Mouse (Mus musculus) midbrain, embryonic 11.5 days (tissue): Measurements from ENCODE around the gene Tardbp. TPM values are rescaled to one million over a fixed set of nuclear protein-coding genes. Genes with fewer than 3 reads are reported as not detected.

Source experiments
- ATAC-seq: fragments of 200-750 bp; cut with Nextera tagmentation; 2 replicates; pipeline ENCODE4 v1.8.0; 2017; ENCODE audit warnings: moderate TSS enrichment, moderate library complexity; ENCODE audit not compliant: low FRiP score
- DNase-seq: peaks from one replicate; pipeline ENCODE4 v3.0.0; 2015; ENCODE audit warnings: low spot score; ENCODE audit errors: missing footprints
- H3K27ac ChIP-seq: fragments of 300-500 bp; sonication (generic); 2 replicates; pipeline ENCODE4 v1.5.1; 2014; ENCODE audit warnings: low read depth, low read length
- H3K27me3 ChIP-seq: fragments of 300-500 bp; sonication (generic); 2 replicates; pipeline ENCODE4 v1.6.1; 2014; ENCODE audit warnings: mild to moderate bottlenecking, low read length, moderate library complexity, mixed read lengths; ENCODE audit not compliant: control insufficient read depth, insufficient read depth
- H3K36me3 ChIP-seq: fragments of 300-500 bp; sonication (generic); 2 replicates; pipeline ENCODE4 v1.6.1; 2014; ENCODE audit warnings: mild to moderate bottlenecking, low read length, moderate library complexity, mixed read lengths; ENCODE audit not compliant: control insufficient read depth, insufficient read depth
- H3K4me1 ChIP-seq: fragments of 300-500 bp; sonication (generic); 2 replicates; pipeline ENCODE4 v1.6.1; 2014; ENCODE audit warnings: low read length; ENCODE audit not compliant: control insufficient read depth, insufficient read depth
- H3K4me2 ChIP-seq: fragments of 300-500 bp; sonication (generic); 2 replicates; pipeline ENCODE4 v1.6.1; 2014; ENCODE audit warnings: mild to moderate bottlenecking, moderate library complexity
- H3K4me3 ChIP-seq: fragments of 300-500 bp; sonication (generic); 2 replicates; pipeline ENCODE4 v1.5.1; 2014; ENCODE audit warnings: low read depth, low read length
- H3K9ac ChIP-seq: fragments of 300-500 bp; sonication (generic); 2 replicates; pipeline ENCODE4 v1.6.1; 2014; ENCODE audit warnings: low read length
- H3K9me3 ChIP-seq: fragments of 300-500 bp; sonication (generic); 2 replicates; pipeline ENCODE4 v1.6.1; 2016; ENCODE audit warnings: low read length; ENCODE audit not compliant: control insufficient read depth
- WGBS: fragments of 180-500 bp; shearing (Covaris S2); extraction: QIAGEN DNeasy Blood & Tissue Kit; methylation state at CpG from one replicate; pipeline ENCODE4 v1.1.7; 2014; 5-methylcytosine and 5-hydroxymethylcytosine counted together
- polyA plus RNA-seq: library from polyadenylated mRNA; unstranded; fragments of >200 nt; fragmentation: Nextera tagmentation; extraction: Ambion mirVana; gene quantifications from 2 replicates; pipeline ENCODE4 v1.2.1, GENCODE M21; 2014

Tardbp gene
- polyA plus RNA-seq, 1 experiment from 2014 or later, result 221 TPM

DNA sequence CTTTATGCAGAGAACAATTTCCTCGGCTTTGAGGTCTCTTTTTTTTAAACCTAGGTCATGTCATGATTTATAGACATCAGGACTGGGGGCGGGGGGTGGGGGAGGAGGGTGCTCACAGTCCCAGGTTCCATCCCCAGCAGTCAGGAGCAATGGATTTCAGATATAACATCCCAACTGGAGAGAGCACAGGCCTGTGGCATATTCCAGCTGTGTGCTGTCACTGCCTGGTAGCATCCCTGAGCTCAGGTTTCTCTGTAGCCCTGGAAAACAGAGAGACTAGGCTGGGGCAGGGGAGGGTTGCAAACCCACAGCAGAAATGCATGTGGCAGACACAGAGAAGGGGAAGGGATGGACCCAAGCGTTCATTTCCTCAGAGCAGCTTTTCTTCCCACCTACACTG lies 33.4 kb upstream of the Tardbp start:
- Histone ChIP-seq H3K9me3 (no peaks in the 10 kb centered on the region), H3K27me3 (peaks cover 2% of the 10 kb centered on the region; the same call in 1 of the 2 replicates), H3K36me3 (no peaks in the 10 kb centered on the region), H3K9ac (no peak overlapping the region), H3K27ac (no peak overlapping the region), H3K4me1 (peaks cover 2% of the 10 kb centered on the region; the same call in 1 of the 2 replicates), H3K4me2 (no peak overlapping the region), H3K4me3 (no peak overlapping the region)
- WGBS, result 76% methylated on average over 3 of the region's 3 CpGs
- DNase-seq, result no peak
- no peak for ATAC-seq

DNA sequence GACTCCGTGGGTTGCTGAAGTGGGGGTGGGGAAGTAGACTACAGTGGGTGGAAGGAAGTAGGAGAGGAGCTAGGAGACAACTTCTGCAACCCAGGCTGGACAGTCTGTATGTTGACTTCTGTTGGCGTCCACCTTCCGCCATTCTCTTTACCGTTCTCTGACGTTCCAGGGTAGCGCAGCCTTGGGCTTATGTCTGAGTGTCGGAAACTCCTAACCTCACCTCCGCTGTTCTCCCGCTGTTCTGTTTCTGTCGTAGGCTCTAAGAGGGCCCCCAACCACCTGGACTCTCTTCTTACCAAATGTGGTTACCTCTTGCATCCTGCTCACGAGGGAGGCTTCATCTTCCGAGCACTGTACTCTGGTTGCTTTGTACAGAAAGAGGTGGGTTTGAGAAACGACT lies 31.0 kb upstream of the Tardbp start:
- H3K9me3 ChIP-seq, result no peaks in the 10 kb centered on the region
- no peak overlapping the region for H3K27ac ChIP-seq
- no peaks in the 10 kb centered on the region for H3K36me3 ChIP-seq
- H3K4me1 ChIP-seq, result peaks cover 2% of the 10 kb centered on the region; the same call in 1 of the 2 replicates
- no peak overlapping the region for H3K4me3 ChIP-seq
- H3K27me3 ChIP-seq, result no peaks in the 10 kb centered on the region; the same call in 1 of the 2 replicates
- no peak for ATAC-seq
- DNase-seq, result no peak
- 88% methylated on average over 13 of the region's 13 CpGs for WGBS
- H3K4me2 ChIP-seq, result no peak overlapping the region
- H3K9ac ChIP-seq, result no peak overlapping the region

DNA sequence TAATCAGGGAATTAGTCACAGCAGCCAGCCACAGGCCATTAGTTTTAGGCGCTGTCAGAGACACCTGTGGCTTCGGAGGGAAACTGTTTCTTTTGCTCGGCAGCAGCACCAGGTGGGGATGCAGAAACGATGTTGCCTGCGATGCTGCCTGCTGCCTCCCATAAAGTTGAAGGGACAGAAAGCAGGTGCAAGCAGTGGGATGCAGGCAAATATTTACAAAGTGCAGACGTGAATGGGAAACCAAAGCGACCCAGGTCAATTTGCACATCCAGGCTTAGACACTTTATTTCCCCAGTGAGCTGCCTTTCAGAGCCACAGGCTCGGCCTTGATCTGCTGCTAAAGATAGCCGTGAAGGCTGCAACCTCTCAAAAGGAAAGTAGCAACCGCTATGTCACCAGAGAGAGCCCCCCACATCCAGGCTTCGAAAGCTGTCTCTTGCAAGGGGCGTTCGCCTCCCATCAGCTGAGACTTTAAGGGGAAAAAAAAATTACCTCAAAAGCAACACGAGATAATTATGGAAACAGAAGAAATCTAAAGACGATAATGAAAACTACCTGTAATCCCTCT lies 30.0 kb upstream of the Tardbp start:
- no peak overlapping the region for H3K4me2 ChIP-seq
- H3K27me3 ChIP-seq, result no peaks in the 10 kb centered on the region
- no peaks in the 10 kb centered on the region for H3K4me1 ChIP-seq
- H3K36me3 ChIP-seq, result no peaks in the 10 kb centered on the region
- no peaks in the 10 kb centered on the region for H3K9me3 ChIP-seq
- H3K27ac ChIP-seq, result no peak overlapping the region
- DNase-seq (no peak), ATAC-seq (no peak)
- 56% methylated on average over 15 of the region's 15 CpGs for WGBS
- H3K9ac ChIP-seq, result no peak overlapping the region
- H3K4me3 ChIP-seq, result no peak overlapping the region

GRCm38 (mm10) chr4:148654701-148655398 lies 28.0 kb upstream of the Tardbp start:
- 0 out of 2 replicates have a peak, but pooled peaks have one; percentile 16 for ATAC-seq
- 83% methylated on average over 18 of the region's 18 CpGs for WGBS

DNA sequence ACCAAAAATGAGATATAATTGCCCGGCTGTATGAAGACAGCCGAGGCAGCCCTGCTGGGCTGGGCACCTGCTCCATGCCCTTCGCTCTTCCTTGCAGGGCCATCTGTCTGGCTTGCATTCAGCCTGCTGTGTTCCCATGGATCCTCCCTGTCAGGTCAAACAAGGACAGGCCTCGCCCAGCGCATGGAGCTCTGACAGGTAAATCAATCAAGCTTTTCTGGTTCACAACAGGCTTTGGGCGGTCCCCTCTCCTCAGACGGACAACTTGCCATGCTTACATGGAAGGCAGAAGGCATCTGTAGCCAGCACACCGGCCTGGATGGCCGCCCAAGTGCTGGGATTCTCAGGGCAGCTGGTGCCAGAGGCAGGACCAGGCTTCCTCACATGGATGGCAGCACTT lies 24.2 kb upstream of the Tardbp start:
- DNase-seq, result no peak
- WGBS, result 82% methylated on average over 9 of the region's 9 CpGs
- no peak overlapping the region for H3K4me3 ChIP-seq
- no peak overlapping the region for H3K27ac ChIP-seq
- H3K27me3 ChIP-seq, result no peaks in the 10 kb centered on the region
- no peak overlapping the region for H3K9ac ChIP-seq
- no peaks in the 10 kb centered on the region for H3K36me3 ChIP-seq
- no peaks in the 10 kb centered on the region for H3K9me3 ChIP-seq
- ATAC-seq, result no peak
- H3K4me2 ChIP-seq, result no peak overlapping the region
- H3K4me1 ChIP-seq, result no peaks in the 10 kb centered on the region

More at GRCm38 (mm10) chr4:148654701-148655398, 28.0 kb upstream of the Tardbp start:
- DNase-seq, result no peak
- Histone ChIP-seq H3K36me3 (no peaks in the 10 kb centered on the region), H3K4me1 (no peaks in the 10 kb centered on the region), H3K9ac (no peak overlapping the region), H3K4me2 (no peak overlapping the region), H3K27me3 (no peaks in the 10 kb centered on the region), H3K27ac (no peak overlapping the region), H3K9me3 (no peaks in the 10 kb centered on the region), H3K4me3 (no peak overlapping the region)

- Histone ChIP-seq H3K36me3 (no peaks in the 10 kb centered on the region), H3K4me2 (no peak overlapping the region), H3K4me3 (no peak overlapping the region), H3K9me3 (no peaks in the 10 kb centered on the region), H3K27me3 (no peaks in the 10 kb centered on the region), H3K4me1 (no peaks in the 10 kb centered on the region), H3K27ac (no peak overlapping the region), H3K9ac (no peak overlapping the region)
- ATAC-seq (no peak), DNase-seq (no peak)
- 67% methylated on average over 3 of the region's 3 CpGs for WGBS
These were observed 22.5 kb upstream of the Tardbp start for GRCm38 (mm10) chr4:148649309-148649708.

DNA sequence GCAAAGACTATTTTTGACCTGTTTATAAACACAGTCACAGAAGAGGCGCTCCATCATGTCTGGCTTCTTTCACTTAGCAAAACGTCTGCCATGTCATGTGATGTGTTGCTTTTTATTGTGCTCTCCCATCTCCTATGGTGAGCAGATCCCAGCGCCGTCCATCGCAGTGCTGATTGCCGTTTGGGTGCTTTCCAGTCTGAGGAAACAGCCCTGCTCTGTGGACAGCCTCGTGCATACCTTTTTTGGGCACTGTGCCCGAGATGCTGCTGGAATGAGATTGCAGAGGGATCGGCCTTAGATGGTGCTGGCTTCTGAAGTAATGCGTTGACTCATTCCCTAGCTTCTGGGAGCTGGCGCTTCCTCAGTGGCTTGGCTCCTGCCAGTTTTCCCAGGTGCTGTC lies 19.8 kb upstream of the Tardbp start:
- Histone ChIP-seq H3K27ac (no peak overlapping the region), H3K4me3 (no peak overlapping the region), H3K27me3 (no peaks in the 10 kb centered on the region), H3K4me2 (no peak overlapping the region), H3K36me3 (no peaks in the 10 kb centered on the region), H3K9me3 (no peaks in the 10 kb centered on the region), H3K4me1 (peaks cover 3% of the 10 kb centered on the region; the same call in 1 of the 2 replicates), H3K9ac (no peak overlapping the region)
- WGBS, result 76% methylated on average over 11 of the region's 11 CpGs
- ATAC-seq, result no peak
- DNase-seq, result no peak

DNA sequence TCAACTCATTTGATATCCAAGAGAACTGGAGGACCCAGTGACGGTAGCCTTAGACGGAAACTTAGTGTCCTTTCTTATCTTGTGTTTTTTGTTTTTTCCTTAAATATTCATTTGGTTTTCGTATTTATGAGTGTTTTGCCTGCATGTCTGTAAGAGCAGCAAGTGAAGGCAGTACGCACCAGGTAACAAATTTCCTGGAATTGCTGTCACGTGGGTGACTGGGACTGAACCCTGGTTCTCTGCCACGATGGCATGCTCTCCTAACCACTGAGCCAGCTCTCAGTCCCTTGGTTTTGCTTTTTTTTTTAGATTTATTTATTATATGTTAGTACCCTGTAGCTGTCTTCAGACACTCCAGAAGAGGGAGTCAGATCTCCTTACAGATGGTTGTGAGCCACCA lies 18.1 kb upstream of the Tardbp start:
- no peaks in the 10 kb centered on the region for H3K36me3 ChIP-seq
- no peak for ATAC-seq
- 92% methylated on average over 6 of the region's 6 CpGs for WGBS

GRCm38 (mm10) chr4:148644157-148644511 lies 17.3 kb upstream of the Tardbp start:
- peak overlapping the region; percentile 15; the same call in 1 of the 2 replicates for H3K4me2 ChIP-seq
- no peaks in the 10 kb centered on the region for H3K27me3 ChIP-seq
- H3K27ac ChIP-seq, result no peak overlapping the region
- no peak for ATAC-seq
- no peak overlapping the region for H3K4me3 ChIP-seq
- no peaks in the 10 kb centered on the region for H3K36me3 ChIP-seq
- DNase-seq, result peak; percentile 94
- H3K4me1 ChIP-seq, result peaks cover 3% of the 10 kb centered on the region; the same call in 1 of the 2 replicates
- 10% methylated on average over 9 of the region's 9 CpGs for WGBS
- H3K9ac ChIP-seq, result 0 out of 2 replicates have a peak overlapping the region, but pooled peaks have one; percentile 9
- H3K9me3 ChIP-seq, result no peaks in the 10 kb centered on the region

More for the DNA sequence above, 18.1 kb upstream of the Tardbp start:
- no peak for DNase-seq
- no peaks in the 10 kb centered on the region for H3K9me3 ChIP-seq
- H3K9ac ChIP-seq, result no peak overlapping the region
- H3K27ac ChIP-seq, result no peak overlapping the region
- peaks cover 3% of the 10 kb centered on the region; the same call in 1 of the 2 replicates for H3K4me1 ChIP-seq
- no peak overlapping the region for H3K4me3 ChIP-seq
- H3K4me2 ChIP-seq, result no peak overlapping the region
- H3K27me3 ChIP-seq, result no peaks in the 10 kb centered on the region
